Mouse (Mus musculus) mouse embryonic stem cell (cell line): ENCODE measurements around the gene Dennd4a.

ENCODE experiments used
- in situ Hi-C, 2 experiments: fragments of 300-500 bp; cut with MboI; formaldehyde crosslinking; loops; 1 replicate in 1 of 2; 3 replicates in 1 of 2; pipeline ENCODE4 v1.14.3; 2019 to 2020; ENCODE audit warnings: low sequenced_read_pairs in 2 of 2, low pct_unique_long_range_greater_than_20kb in 1 of 2, mixed read lengths in 1 of 2; ENCODE audit not compliant: unreplicated experiment in 1 of 2

The Dennd4a gene

DNA sequence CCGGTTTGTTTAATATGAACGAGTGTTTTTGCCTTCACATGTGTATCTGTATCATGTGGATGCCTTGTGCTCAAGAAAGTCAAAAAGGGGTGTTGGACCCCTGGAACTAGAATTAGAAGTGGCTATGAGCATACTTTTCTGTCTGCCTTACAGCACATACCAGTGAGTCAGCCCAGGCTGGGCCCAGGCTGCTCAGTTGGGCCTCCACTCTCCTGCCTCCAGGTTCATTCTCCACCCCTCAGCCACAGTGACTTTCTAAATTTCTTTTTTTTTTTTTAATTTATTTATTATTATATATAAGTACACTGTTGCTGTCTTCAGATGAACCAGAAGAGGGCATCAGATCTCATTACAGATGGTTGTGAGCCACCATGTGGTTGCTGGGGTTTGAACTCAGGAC, 128.7 kb downstream of the Dennd4a start:
- in situ Hi-C loops: no loop called here

DNA sequence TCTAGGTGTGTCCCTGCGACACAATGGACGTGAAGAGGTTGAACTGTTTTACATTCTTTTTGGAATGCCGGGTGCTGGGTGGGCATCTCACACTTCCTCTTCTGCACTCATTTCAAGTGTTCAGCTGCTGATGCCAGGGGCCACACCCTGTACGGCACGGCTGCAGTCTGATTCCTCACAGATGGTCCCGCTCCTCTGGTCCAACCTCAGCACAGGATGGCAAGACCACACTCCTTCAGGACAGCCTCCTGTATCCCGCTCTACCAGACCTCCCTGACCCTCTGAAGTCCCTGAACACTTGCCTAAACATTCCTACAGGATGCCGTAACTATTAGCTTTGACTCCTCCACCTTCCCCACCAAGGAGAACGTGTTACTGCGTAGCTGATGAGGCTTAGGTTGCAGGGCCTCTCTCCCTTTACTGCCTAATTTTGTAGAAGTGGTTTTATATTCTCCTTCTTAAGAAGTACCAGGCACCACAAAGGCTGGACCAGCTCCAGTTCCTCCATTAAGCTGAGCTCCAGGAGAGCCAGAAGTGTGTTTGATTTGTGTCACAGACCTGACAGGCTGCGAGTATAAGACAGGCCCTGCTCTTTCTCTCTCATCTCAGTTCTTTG, 129.7 kb downstream of the Dennd4a start:
- in situ Hi-C loops: no loop called here

DNA sequence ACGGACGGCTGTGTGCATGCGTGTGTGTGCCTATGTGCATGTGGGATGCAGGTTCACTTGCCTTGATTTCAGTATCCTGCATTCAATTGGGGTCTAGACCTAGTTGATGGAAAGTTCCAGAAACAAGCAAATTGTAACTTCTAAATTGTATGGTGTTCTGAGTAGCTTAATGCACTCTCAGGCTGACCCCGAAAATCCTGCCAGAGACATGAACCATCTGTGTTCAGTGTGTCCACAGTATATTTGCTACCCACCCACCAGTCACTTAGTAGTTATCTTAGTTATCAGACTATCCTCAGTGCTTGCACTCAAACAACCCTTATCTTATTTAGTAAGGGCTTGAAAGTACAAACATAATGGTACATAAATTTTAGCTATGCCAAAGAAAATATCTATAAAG, 130.5 kb downstream of the Dennd4a start:
- in situ Hi-C loops: no loop called here

DNA sequence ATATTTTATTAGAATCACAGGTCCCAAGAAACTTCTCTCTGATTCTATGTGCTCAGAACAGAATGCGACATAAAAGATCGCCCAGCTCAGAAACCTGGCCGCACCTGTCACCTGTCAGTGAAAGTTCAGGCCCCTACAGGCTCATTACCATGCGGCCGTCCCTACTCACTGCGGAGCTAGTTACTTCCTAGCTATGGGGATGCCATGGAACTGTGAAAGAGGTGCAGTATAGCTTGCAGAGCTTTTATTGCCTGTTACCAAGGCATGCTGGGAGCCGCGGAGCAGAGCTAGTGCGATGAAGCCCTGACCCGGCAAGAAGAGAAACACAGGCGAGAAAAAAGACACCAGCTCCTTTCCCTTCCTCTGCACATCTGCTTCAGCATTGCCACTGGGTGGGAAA, 132.9 kb downstream of the Dennd4a start:
- in situ Hi-C loops: no loop called here

DNA sequence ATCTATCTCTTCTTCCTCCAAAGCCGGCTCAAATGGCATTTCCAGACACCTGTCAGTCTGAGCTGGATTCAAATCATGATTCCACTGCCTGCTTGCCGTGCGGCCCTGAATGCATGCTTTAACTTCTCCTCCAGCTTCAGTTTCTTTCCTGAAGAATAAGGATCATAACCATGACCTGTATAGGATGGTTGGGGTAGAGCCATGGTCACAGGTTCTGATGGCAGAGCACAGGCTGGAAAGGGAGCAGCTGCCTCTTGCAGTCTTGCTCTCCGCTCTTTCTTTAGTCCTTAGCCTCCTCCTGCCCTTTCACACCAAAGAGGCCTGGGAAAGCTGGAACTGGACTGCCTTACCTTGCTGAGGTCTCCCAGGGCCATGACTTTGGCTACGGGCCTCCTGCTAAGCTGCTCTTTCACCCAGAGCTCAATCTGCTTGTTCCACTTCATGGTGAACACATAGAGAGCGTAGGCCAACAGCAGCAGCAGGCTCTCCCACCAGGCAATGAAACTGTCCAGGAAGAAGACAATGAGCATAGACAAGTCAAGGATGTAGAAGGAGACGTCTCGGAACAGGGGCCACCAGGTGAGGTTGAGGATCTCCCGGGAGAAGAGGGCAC, 136.4 kb downstream of the Dennd4a start:
- in situ Hi-C loops: no loop called here

DNA sequence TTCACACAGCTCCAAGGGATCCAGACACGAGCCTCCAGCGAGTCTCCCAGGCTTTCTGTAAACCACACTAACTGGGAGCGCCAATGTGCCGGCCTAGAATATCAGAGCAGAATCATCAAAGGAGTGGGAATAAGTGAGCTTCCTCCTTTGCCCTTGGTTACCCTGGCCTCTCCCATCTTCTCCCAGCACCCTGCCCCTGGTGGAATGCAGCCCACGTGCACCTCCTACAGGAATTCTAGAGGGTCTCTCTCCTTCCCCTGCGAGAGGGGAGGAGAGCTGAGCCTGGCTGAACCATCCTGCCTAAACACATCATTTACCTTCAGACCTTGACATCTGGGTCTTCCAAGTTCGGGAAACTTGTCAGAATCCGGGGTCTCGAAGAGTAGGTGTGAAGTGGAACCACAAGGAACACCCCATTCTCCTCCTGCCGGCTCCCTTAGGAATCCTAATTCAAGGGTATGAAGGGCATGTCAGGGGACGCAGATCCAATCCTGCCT, 140.1 kb downstream of the Dennd4a start, which contains the start of gene Slc24a1:
Gene Slc24a1, minus strand, starts transcription at position 447 of the 497 bp plus-strand sequence.
- in situ Hi-C loops: no loop called here

DNA sequence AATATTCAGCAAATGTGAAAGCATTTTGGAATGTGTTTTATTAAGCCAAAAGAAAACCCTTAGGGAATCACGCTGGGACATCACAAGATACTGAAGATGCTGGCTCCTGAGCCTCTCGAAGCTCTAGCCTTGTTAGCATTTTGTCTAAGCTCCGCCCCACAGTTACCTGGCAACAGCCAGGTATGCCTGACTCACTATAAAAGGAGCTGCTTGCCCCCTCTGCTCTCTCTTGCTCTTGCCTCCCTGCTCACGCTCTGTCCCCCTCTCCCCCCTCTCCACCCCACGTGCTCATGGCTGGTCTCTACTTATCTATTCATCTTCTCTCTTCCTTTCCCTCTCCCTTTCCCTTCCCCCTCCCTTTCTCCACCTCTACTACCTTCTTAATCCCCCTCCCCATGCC, 140.9 kb downstream of the Dennd4a start:
- in situ Hi-C loops: no loop called here

DNA sequence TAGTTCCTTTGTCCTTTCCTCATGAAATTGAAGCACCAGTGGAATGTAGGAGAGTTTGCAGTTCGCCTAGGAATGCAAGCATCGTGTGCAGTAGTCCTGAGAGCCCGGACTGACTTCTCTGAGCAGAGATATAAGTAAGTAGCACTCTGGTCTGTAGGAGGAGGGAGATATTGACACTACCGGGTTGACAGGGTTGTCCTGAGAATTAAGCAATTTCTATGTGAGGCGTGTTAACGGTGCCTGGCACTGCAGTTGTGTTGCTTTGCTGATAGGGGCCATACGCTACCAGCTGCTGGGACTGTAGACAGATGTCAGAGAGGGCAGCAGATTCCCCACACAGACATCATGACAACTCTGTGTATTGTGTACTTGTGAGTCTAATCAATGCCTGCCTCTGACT, 142.1 kb downstream of the Dennd4a start:
- in situ Hi-C loops: no loop called here

DNA sequence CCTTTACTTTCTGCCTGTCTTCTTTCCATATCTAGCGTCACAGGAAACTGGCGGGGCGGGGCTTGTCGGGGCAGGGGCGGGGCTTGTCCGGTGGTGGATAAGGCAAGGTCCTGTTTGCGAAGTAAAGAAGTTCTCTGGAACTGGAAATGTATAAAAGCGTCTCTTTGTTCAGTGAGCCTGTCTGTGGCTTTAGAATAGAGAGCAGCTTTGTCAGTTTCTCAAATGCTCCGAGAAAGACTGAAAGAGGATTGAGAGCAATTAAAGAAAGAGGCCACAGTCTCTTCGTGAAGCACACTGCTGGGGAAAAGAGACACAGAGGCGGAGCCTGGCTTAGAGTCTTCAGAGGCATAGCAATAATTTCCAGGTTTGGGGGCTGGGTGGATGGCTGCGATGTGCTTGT, 145.2 kb downstream of the Dennd4a start:
- in situ Hi-C loops: no loop called here

DNA sequence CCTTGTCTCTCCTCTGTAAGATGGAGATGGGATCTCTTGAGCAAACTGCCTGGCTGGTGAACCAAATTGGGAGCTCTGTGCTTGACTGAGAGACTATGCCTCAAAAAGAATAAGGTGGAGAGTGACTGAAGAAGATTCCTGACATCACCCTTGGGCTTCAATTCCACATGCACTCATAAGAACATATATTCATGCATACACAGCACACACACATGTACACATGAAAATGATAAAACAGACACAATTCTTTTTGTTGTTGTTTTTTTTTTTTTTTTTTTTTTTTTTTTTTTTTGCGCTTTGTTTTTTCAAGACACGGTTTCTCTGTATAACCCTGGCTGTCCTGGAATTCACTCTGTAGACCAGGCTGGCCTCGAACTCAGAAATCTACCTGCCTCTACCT, 146.1 kb downstream of the Dennd4a start:
- in situ Hi-C loops: no loop called here

DNA sequence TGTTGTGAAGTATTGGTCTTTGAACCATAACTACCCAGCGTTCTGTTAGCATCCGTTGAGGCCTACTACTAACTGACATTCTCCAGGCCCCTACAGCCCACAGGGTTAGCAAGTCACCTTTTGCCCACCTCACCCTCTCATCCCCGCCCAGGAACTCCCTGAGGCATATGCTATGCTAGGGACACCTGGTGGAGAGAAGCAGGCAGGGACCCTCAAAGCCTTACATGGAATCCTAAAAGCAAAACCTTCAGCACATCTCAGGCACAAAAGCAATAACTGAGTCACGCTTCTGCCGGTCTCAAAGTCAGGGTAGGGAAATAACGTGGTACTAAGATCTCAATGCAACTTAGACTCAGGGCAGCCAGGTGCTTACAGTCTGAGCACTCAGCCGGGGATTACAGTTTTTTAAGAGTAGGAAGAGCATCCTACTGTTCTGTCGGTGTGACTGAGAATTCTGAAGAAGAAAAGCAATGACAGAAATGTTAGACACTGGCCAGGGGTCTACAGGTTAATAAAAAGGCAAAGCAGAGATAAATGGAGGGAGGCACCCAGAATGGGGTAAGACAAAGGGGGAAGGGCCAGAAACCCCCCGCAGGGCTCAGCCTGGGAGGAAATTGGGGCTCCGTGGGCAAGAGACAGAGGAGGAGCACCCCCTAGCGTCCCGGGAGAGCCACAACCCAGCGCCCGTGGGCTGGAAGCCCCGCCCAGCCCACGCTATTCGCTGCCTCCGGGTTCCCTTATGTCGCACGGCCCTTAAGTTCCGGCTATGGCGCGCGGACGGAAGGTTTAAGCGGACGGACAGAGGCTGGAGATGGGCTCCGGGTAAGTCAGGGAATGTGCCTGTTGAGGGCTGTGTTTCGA, 149.2 kb downstream of the Dennd4a start, which contains the start of gene Ints14:
Gene Ints14, plus strand, starts transcription at position 789 of the 861 bp plus-strand sequence.
- in situ Hi-C loops: no loop called here

DNA sequence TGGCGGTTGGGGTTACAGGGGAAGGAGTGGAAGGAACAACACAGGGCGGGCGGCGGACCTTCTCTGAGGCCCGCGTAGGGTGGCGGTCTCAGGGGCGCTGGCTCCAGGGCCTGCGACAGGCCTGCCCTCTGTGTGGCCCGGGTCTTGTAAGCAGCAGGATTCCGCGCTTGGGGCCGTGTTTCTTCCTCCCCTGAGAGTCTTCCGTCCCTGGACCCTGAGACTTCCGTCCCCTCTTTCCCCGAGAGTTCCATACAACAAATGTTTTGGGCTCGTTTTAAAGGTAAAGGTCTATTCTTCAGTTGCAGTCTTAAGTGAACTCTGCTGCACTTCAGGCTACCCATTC, 149.8 kb downstream of the Dennd4a start:
- in situ Hi-C loops: no loop called here
